Mouse (Mus musculus) CH12.LX (cell line): Measurements from ENCODE around the gene Gpm6b.

Experiments
- CHD1 ChIP-seq: IDR thresholded peaks from 2 replicates; pipeline ENCODE4 v1.6.1; 2012; ENCODE audit warnings: low read depth, low read length, improper control_type of control experiment, inconsistent platforms
- CTCF ChIP-seq, 2 experiments: IDR thresholded peaks in 1 of 2; conservative IDR thresholded peaks in 1 of 2; 2 replicates each; pipeline ENCODE4 v1.5.1; 2011 to 2012; ENCODE audit warnings: low read depth in 2 of 2, low read length in 2 of 2, improper control_type of control experiment in 1 of 2, inconsistent platforms in 1 of 2, mild to moderate bottlenecking in 1 of 2, moderate library complexity in 1 of 2
- EP300 ChIP-seq: IDR thresholded peaks from 2 replicates; pipeline ENCODE4 v1.6.1; 2011; ENCODE audit warnings: low read length, improper control_type of control experiment
- HCFC1 ChIP-seq: IDR thresholded peaks from 2 replicates; pipeline ENCODE4 v1.6.1; 2012; ENCODE audit warnings: low read depth, mild to moderate bottlenecking, inconsistent platforms, low read length, improper control_type of control experiment
- NELFE ChIP-seq: IDR thresholded peaks from 2 replicates; pipeline ENCODE4 v1.6.1; 2011; ENCODE audit warnings: low read depth, low read length, improper control_type of control experiment
- POLR2A ChIP-seq: IDR thresholded peaks from 2 replicates; pipeline ENCODE4 v1.6.1; 2011; ENCODE audit warnings: low read depth, mild to moderate bottlenecking, improper control_type of control experiment, low read length
- RAD21 ChIP-seq: IDR thresholded peaks from 2 replicates; pipeline ENCODE4 v1.6.1; 2011; ENCODE audit warnings: low read depth, mild to moderate bottlenecking, low read length, improper control_type of control experiment, moderate library complexity
- SIN3A ChIP-seq: IDR thresholded peaks from 2 replicates; pipeline ENCODE4 v1.6.1; 2012; ENCODE audit warnings: low read length, improper control_type of control experiment, inconsistent platforms
- USF1 ChIP-seq: IDR thresholded peaks from 2 replicates; pipeline ENCODE4 v1.6.1; 2014; ENCODE audit warnings: low read depth, mild to moderate bottlenecking, inconsistent platforms, low read length, improper control_type of control experiment
- ZNF384 ChIP-seq: IDR thresholded peaks from 2 replicates; pipeline ENCODE4 v1.6.1; 2012; ENCODE audit warnings: low read depth, low read length, improper control_type of control experiment, inconsistent platforms

GRCm38 (mm10) chrX:166317376-166317679 is 78.6 kb downstream of the Gpm6b start:
- no peak for TF ChIP-seq NELFE
- no peak for TF ChIP-seq SIN3A
- TF ChIP-seq POLR2A = no peak
- no peak for TF ChIP-seq CTCF (conservative IDR thresholded peaks at IDR 0.05 in 1 of 2, IDR thresholded peaks at IDR 0.05 in 1 of 2; ENCODE audit: low read depth in 2 of 2, low read length in 2 of 2)
- TF ChIP-seq ZNF384 = no peak
- TF ChIP-seq USF1 = no peak
- TF ChIP-seq EP300 = no peak
- TF ChIP-seq CHD1 = no peak
- TF ChIP-seq RAD21 = no peak
- TF ChIP-seq HCFC1 = no peak
